ENCODE assay signal across 8 mouse cellular contexts in genomic region chr19:29361468-29362130, GRCm38 (mm10). TPM values are rescaled to one million over a fixed set of nuclear protein-coding genes. Genes with fewer than 3 reads are reported as not detected.
DNase-seq lines count a peak whose midpoint lies in the region; ATAC-seq lines count a peak whose summit lies in the region.

No protein-coding gene starts in this region.

- H3K4me1 ChIP-seq in embryonic facial prominence, embryonic 14.5 days (ENCODE audit: control insufficient read depth, insufficient read depth, low read length): peaks cover 14% of the 10 kb centered on the region; the same call in 1 of the 2 replicates
- H3K4me1 ChIP-seq in kidney, embryonic 14.5 days (ENCODE audit: control insufficient read depth, insufficient read depth, low read length): no peaks in the 10 kb centered on the region; the same call in 1 of the 2 replicates
- peaks cover 13% of the 10 kb centered on the region; the same call in 1 of the 2 replicates for H3K4me1 ChIP-seq in limb, embryonic 15.5 days

- H3K9me3 ChIP-seq in embryonic facial prominence, embryonic 14.5 days (ENCODE audit: control insufficient read depth, low read length): no peaks in the 10 kb centered on the region
- H3K9me3 ChIP-seq in kidney, embryonic 14.5 days (ENCODE audit: control insufficient read depth, low read length): no peaks in the 10 kb centered on the region
- H3K9me3 ChIP-seq in limb, embryonic 15.5 days: no peaks in the 10 kb centered on the region

- peaks cover 6% of the 10 kb centered on the region; the same call in 1 of the 2 replicates for H3K36me3 ChIP-seq in embryonic facial prominence, embryonic 14.5 days (ENCODE audit: control insufficient read depth, insufficient read depth, low read length)
- no peaks in the 10 kb centered on the region for H3K36me3 ChIP-seq in kidney, embryonic 14.5 days (ENCODE audit: control insufficient read depth, insufficient read depth, low read length)
- H3K36me3 ChIP-seq in limb, embryonic 15.5 days: peaks cover 7% of the 10 kb centered on the region; the same call in 1 of the 2 replicates

- peak; percentile 97 for DNase-seq in 3T3-L1 (ENCODE audit: low read depth, low spot score)
- peak; percentile 61 to 78 for DNase-seq in adrenal gland, postnatal 4 days (ENCODE audit: low spot score in 2 of 2)
- DNase-seq in embryonic facial prominence, embryonic 14.5 days (ENCODE audit: low spot score): peak; percentile 97
- DNase-seq in heart, adult 8-10 months (ENCODE audit: low spot score): peak; percentile 92
- peak; percentile 31 to 69 for DNase-seq in monocyte, adult 2 months (ENCODE audit: low read depth in 1 of 2, low spot score in 2 of 2)
- peak; percentile 91 to 93 for DNase-seq in spleen, postnatal 36 days (ENCODE audit: low spot score in 2 of 2)

- ATAC-seq in embryonic facial prominence, embryonic 14.5 days (ENCODE audit: low read depth): peak; percentile 99
- ATAC-seq in kidney, embryonic 14.5 days (ENCODE audit: low FRiP score, low TSS enrichment): peak; percentile 99
- peak; percentile 95 for ATAC-seq in limb, embryonic 15.5 days (ENCODE audit: insufficient number of reproducible peaks, low FRiP score, low TSS enrichment, low read depth)

- H3K9ac ChIP-seq in embryonic facial prominence, embryonic 14.5 days (ENCODE audit: low read depth, low read length): peak overlapping the region; percentile 77
- peak overlapping the region; percentile 56 for H3K9ac ChIP-seq in kidney, embryonic 14.5 days (ENCODE audit: low read depth, low read length)
- peak overlapping the region; percentile 47 for H3K9ac ChIP-seq in limb, embryonic 15.5 days

- H3K4me2 ChIP-seq in embryonic facial prominence, embryonic 14.5 days (ENCODE audit: low read depth, low read length): peak overlapping the region; percentile 85
- H3K4me2 ChIP-seq in kidney, embryonic 14.5 days (replicated peaks; ENCODE audit: low read depth, low read length): peak overlapping the region; percentile 73
- peak overlapping the region; percentile 79 for H3K4me2 ChIP-seq in limb, embryonic 15.5 days

- H3K4me3 ChIP-seq in embryonic facial prominence, embryonic 14.5 days (ENCODE audit: low read depth, low read length): peak overlapping the region; percentile 69
- peak overlapping the region; percentile 63 for H3K4me3 ChIP-seq in kidney, embryonic 14.5 days (ENCODE audit: low read length)
- H3K4me3 ChIP-seq in limb, embryonic 15.5 days: peak overlapping the region; percentile 68

- H3K27ac ChIP-seq in embryonic facial prominence, embryonic 14.5 days (replicated peaks; ENCODE audit: low read depth, low read length): no peak overlapping the region
- no peak overlapping the region for H3K27ac ChIP-seq in kidney, embryonic 14.5 days (ENCODE audit: low read depth, low read length)
- no peak overlapping the region for H3K27ac ChIP-seq in limb, embryonic 15.5 days

- WGBS in embryonic facial prominence, embryonic 14.5 days: 2% methylated on average over 33 of the region's 33 CpGs
- WGBS in kidney, embryonic 14.5 days: 2% methylated on average over 33 of the region's 33 CpGs
- WGBS in limb, embryonic 15.5 days: 2% methylated on average over 33 of the region's 33 CpGs

- H3K27me3 ChIP-seq in embryonic facial prominence, embryonic 14.5 days (replicated peaks; ENCODE audit: control insufficient read depth, insufficient read depth, low read length): no peaks in the 10 kb centered on the region
- no peaks in the 10 kb centered on the region for H3K27me3 ChIP-seq in kidney, embryonic 14.5 days (ENCODE audit: control insufficient read depth, insufficient read depth, low read length)
- no peaks in the 10 kb centered on the region for H3K27me3 ChIP-seq in limb, embryonic 15.5 days

RNA-seq across cellular contexts. Expression of gene Plgrkt, which starts 5.6 kb away (rescaled TPM):
- total RNA-seq in adrenal gland, postnatal 4 days (2021): 10 to 100 TPM; 73.2 to 74.8 TPM
- polyA plus RNA-seq in embryonic facial prominence, embryonic 14.5 days (2014; fragmentation: Nextera tagmentation; extraction: Ambion mirVana): 66.9 and 67.7 TPM in 2 replicates
- total RNA-seq in heart, adult 8-10 months (2022): 10 to 100 TPM; 26.7 to 34.5 (median 28.7) TPM
- 47.2 and 61.6 TPM in 2 replicates for polyA plus RNA-seq in kidney, embryonic 14.5 days (2014; fragmentation: Nextera tagmentation; extraction: Ambion mirVana)
- polyA plus RNA-seq in limb, embryonic 15.5 days (2015; fragmentation: Nextera tagmentation; extraction: Ambion mirVana): 70.3 and 72.3 TPM in 2 replicates

RNA-seq across cellular contexts. Expression of gene Cd274, which starts 5.7 kb away (rescaled TPM):
- 1 to 10 TPM; 1.4 to 1.9 TPM for total RNA-seq in adrenal gland, postnatal 4 days (2021)
- polyA plus RNA-seq in embryonic facial prominence, embryonic 14.5 days (2014; fragmentation: Nextera tagmentation; extraction: Ambion mirVana): 0.21 and 0.56 TPM in 2 replicates
- total RNA-seq in heart, adult 8-10 months (2022): 1 to 10 TPM; 3.0 to 3.6 (median 3.4) TPM
- polyA plus RNA-seq in kidney, embryonic 14.5 days (2014; fragmentation: Nextera tagmentation; extraction: Ambion mirVana): 0.19 and 0.39 TPM in 2 replicates
- 0.31 and 0.36 TPM in 2 replicates for polyA plus RNA-seq in limb, embryonic 15.5 days (2015; fragmentation: Nextera tagmentation; extraction: Ambion mirVana)

RNA-seq across cellular contexts. Expression of gene Rln1, which starts 27.1 kb away (rescaled TPM):
- not detected for total RNA-seq in adrenal gland, postnatal 4 days (2021)
- 0.60 and 0.96 TPM in 2 replicates for polyA plus RNA-seq in embryonic facial prominence, embryonic 14.5 days (2014; fragmentation: Nextera tagmentation; extraction: Ambion mirVana)
- total RNA-seq in heart, adult 8-10 months (2022): not detected
- polyA plus RNA-seq in kidney, embryonic 14.5 days (2014; fragmentation: Nextera tagmentation; extraction: Ambion mirVana): 0.83 TPM in 1 of 2 replicates, not detected in the other
- 0.14 and 0.57 TPM in 2 replicates for polyA plus RNA-seq in limb, embryonic 15.5 days (2015; fragmentation: Nextera tagmentation; extraction: Ambion mirVana)

RNA-seq across cellular contexts. Expression of gene Insl6, which starts 36.4 kb away (rescaled TPM):
- total RNA-seq in adrenal gland, postnatal 4 days (2021): 1 to 10 TPM in 1 of 2 experiments, under 1 TPM in 1; 0.45 to 1.7 TPM
- polyA plus RNA-seq in embryonic facial prominence, embryonic 14.5 days (2014; fragmentation: Nextera tagmentation; extraction: Ambion mirVana): 5.8 and 7.8 TPM in 2 replicates
- total RNA-seq in heart, adult 8-10 months (2022): under 1 TPM in 1 of 4 experiments, not detected in 3; 0.63 TPM
- polyA plus RNA-seq in kidney, embryonic 14.5 days (2014; fragmentation: Nextera tagmentation; extraction: Ambion mirVana): 7.2 and 7.8 TPM in 2 replicates
- 3.9 and 5.0 TPM in 2 replicates for polyA plus RNA-seq in limb, embryonic 15.5 days (2015; fragmentation: Nextera tagmentation; extraction: Ambion mirVana)

RNA-seq across cellular contexts. Expression of gene Pdcd1lg2, which starts 49.1 kb away (rescaled TPM):
- total RNA-seq in adrenal gland, postnatal 4 days (2021): not detected
- not detected in 2 replicates for polyA plus RNA-seq in embryonic facial prominence, embryonic 14.5 days (2014; fragmentation: Nextera tagmentation; extraction: Ambion mirVana)
- total RNA-seq in heart, adult 8-10 months (2022): under 1 TPM in 1 of 4 experiments, not detected in 3; 0.31 TPM
- polyA plus RNA-seq in kidney, embryonic 14.5 days (2014; fragmentation: Nextera tagmentation; extraction: Ambion mirVana): not detected in 2 replicates
- polyA plus RNA-seq in limb, embryonic 15.5 days (2015; fragmentation: Nextera tagmentation; extraction: Ambion mirVana): not detected in 2 replicates
